Mouse (Mus musculus): ENCODE results near the gene Tbr1. TPM values are rescaled to one million over a fixed set of nuclear protein-coding genes. Genes with fewer than 3 reads are reported as not detected.

Gene Tbr1
- polyA plus RNA-seq, 1 experiment from 2014 or later: not detected

DNA sequence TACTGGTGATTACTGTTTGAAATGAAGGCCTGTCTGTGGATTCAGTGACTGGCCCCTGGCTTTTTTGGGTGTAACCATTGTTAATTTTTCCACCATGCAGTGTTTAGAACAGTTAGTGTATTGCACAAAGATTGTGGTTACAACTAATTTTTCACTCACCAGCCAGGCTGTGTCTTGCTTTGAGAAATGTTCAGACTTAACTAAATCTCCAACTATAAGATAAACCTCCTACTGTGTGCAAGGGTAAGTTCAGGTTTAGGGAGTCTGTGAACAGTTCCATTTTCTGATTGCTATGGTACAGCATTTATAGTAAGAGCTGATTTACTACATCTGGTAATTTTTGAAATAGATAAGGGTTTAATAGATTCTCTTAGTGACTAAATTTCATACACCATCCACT is 21.9 kb upstream of the Tbr1 start:
- H3K27me3 ChIP-seq (replicated peaks; ENCODE audit: control insufficient read depth, insufficient read depth, low read length): no peaks in the 10 kb centered on the region
- H3K36me3 ChIP-seq (ENCODE audit: control insufficient read depth, insufficient read depth): peaks cover 11% of the 10 kb centered on the region; the same call in 1 of the 2 replicates
- H3K27ac ChIP-seq (ENCODE audit: low read depth, low read length): no peak overlapping the region
- no peaks in the 10 kb centered on the region for H3K4me1 ChIP-seq (replicated peaks; ENCODE audit: control insufficient read depth, insufficient read depth, low read length)
- H3K4me2 ChIP-seq (replicated peaks; ENCODE audit: low read depth): no peak overlapping the region
- ATAC-seq: no peak
- H3K9ac ChIP-seq (ENCODE audit: low read depth, low read length): no peak overlapping the region
- no peaks in the 10 kb centered on the region for H3K9me3 ChIP-seq (ENCODE audit: control insufficient read depth)
- no peak overlapping the region for H3K4me3 ChIP-seq (ENCODE audit: low read depth, low read length)
- no peak for TF ChIP-seq CTCF (IDR thresholded peaks at IDR 0.05; ENCODE audit: low read depth)

DNA sequence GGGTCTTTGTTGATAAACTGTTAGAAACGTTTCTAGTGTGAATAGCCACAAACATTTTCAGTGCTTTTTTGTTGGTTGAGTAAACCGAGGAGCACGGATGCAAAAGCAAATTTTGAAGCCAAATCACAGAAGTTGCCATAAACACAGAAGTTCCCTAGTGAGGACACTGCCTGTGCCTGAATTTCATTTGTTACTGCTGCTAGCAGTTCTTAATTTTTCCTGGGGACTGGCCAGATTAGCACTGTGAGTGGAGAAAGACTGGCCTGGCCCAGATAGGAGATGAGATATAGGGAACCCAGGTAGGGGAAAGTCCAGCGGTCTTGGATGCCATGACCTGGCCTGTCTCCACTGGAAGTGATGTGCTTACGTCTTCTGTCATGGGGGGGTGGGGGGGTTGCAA is 7.8 kb upstream of the Tbr1 start:
- no peaks in the 10 kb centered on the region for H3K4me1 ChIP-seq (replicated peaks; ENCODE audit: control insufficient read depth, insufficient read depth, low read length)
- no peak for TF ChIP-seq CTCF (IDR thresholded peaks at IDR 0.05; ENCODE audit: low read depth)
- H3K4me2 ChIP-seq (replicated peaks; ENCODE audit: low read depth): no peak overlapping the region
- WGBS: 74% methylated on average over 5 of the region's 5 CpGs
- H3K36me3 ChIP-seq (ENCODE audit: control insufficient read depth, insufficient read depth): no peaks in the 10 kb centered on the region
- no peaks in the 10 kb centered on the region for H3K27me3 ChIP-seq (replicated peaks; ENCODE audit: control insufficient read depth, insufficient read depth, low read length)
- no peak for ATAC-seq
- no peak overlapping the region for H3K27ac ChIP-seq (ENCODE audit: low read depth, low read length)
- no peak overlapping the region for H3K9ac ChIP-seq (ENCODE audit: low read depth, low read length)
- no peak overlapping the region for H3K4me3 ChIP-seq (ENCODE audit: low read depth, low read length)
- no peaks in the 10 kb centered on the region for H3K9me3 ChIP-seq (ENCODE audit: control insufficient read depth)

DNA sequence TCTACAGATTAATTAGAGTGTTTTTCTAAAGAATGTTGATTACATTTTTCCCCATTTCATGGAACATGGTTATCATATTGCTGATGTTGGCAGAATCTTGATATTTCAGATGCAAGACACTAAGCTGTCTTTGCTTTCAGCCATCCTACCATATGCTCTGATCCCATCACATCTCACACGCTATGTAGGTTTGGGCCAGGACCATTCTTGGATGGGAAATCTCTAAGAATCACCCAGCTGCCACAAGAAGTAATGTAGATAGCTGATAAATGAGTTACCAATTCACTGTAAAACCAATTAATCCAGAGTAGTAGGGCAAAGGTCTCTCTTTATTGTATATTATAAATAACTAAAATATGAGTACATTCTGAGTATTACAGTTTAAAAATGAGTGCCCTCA is 4.7 kb upstream of the Tbr1 start:
- Histone ChIP-seq H3K27ac (ENCODE audit: low read depth, low read length) (no peak overlapping the region), H3K36me3 (ENCODE audit: control insufficient read depth, insufficient read depth) (no peaks in the 10 kb centered on the region), H3K4me2 (replicated peaks; ENCODE audit: low read depth) (no peak overlapping the region), H3K27me3 (replicated peaks; ENCODE audit: control insufficient read depth, insufficient read depth, low read length) (peaks cover 13% of the 10 kb centered on the region), H3K4me1 (replicated peaks; ENCODE audit: control insufficient read depth, insufficient read depth, low read length) (no peaks in the 10 kb centered on the region), H3K4me3 (ENCODE audit: low read depth, low read length) (no peak overlapping the region), H3K9me3 (ENCODE audit: control insufficient read depth) (no peaks in the 10 kb centered on the region), H3K9ac (ENCODE audit: low read depth, low read length) (no peak overlapping the region)
- peak; percentile 31 for ATAC-seq
- TF ChIP-seq CTCF (IDR thresholded peaks at IDR 0.05; ENCODE audit: low read depth): no peak
- 46% methylated on average over 1 of the region's 1 CpGs for WGBS

DNA sequence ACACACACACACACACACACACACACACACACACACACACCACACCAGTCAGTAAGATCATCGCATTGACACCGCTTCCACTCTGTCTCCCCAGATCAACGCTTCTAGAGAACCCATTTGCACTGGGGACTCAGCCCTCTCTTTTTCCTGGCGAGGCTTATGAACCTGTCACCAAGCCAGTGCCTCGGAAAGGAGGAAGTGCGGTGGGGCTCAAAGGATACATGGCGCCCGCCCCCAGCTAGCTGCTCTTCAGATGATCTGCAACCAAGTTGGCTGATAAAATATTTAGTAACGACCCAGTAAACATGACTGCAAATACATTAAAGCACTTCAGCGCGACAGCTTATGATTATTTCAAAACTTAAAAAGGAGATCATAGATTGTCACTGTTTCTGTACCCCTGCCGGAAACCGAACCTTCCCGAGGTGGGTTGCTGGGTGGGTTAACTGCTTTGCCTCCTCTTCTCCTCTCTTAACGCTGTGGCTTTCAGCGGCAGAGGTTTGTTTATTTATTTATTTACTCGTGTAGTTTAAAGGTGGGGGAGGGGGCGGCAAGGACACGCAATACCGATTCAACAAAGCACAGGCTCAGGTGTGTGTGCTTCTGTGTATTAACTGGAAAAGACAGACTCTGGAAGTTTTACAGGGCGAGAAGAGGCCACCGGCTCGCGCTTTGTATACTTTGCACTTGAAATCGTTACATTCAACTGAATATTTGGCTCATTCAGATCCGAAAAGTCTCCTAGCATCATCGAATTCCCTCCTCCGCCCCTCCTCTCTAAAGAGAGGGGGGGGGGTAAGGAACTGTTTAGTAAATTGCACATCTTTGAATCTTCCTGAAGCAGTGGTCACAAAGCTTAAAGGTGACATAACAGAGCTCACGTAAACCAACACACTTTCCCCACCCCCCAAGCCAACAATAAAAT is 975 bp downstream of the Tbr1 start:
- Histone ChIP-seq H3K4me2 (replicated peaks; ENCODE audit: low read depth) (no peak overlapping the region; the same call in 1 of the 2 replicates), H3K4me3 (ENCODE audit: low read depth, low read length) (0 out of 2 replicates have a peak overlapping the region, but pooled peaks have one; percentile 20), H3K36me3 (ENCODE audit: control insufficient read depth, insufficient read depth) (no peaks in the 10 kb centered on the region), H3K27me3 (replicated peaks; ENCODE audit: control insufficient read depth, insufficient read depth, low read length) (peaks cover 55% of the 10 kb centered on the region), H3K4me1 (replicated peaks; ENCODE audit: control insufficient read depth, insufficient read depth, low read length) (0 out of 2 replicates have a peak, but pooled peaks cover 4% of the 10 kb centered on the region), H3K9ac (ENCODE audit: low read depth, low read length) (no peak overlapping the region), H3K9me3 (ENCODE audit: control insufficient read depth) (no peaks in the 10 kb centered on the region), H3K27ac (ENCODE audit: low read depth, low read length) (no peak overlapping the region)
- 4% methylated on average over 29 of the region's 29 CpGs for WGBS
- ATAC-seq: no peak
- TF ChIP-seq CTCF (IDR thresholded peaks at IDR 0.05; ENCODE audit: low read depth): no peak

DNA sequence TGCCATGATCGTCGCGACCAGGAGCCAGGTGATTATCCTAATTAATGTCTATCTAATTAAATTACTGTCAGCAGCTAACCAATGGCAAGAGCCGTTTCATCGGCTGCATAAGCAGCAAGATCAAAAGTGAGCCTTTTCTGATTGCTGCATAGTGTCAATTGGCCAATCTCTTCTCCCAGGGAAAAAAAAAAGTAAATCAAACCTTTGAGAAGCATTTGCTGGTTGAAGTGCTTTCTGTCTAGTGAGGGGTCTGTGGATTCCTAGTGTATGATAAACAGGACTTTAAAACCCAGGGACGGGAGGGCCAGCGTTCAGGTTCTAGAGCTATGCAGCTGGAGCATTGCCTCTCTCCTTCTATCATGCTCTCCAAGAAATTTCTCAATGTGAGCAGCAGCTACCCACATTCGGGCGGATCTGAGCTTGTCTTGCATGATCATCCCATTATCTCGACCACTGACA is 1.7 kb downstream of the Tbr1 start:
- TF ChIP-seq CTCF (IDR thresholded peaks at IDR 0.05; ENCODE audit: low read depth): no peak
- no peaks in the 10 kb centered on the region for H3K9me3 ChIP-seq (ENCODE audit: control insufficient read depth)
- H3K4me2 ChIP-seq (replicated peaks; ENCODE audit: low read depth): no peak overlapping the region
- no peak overlapping the region for H3K9ac ChIP-seq (ENCODE audit: low read depth, low read length)
- no peaks in the 10 kb centered on the region for H3K36me3 ChIP-seq (ENCODE audit: control insufficient read depth, insufficient read depth)
- no peak for ATAC-seq
- 0 out of 2 replicates have a peak, but pooled peaks cover 4% of the 10 kb centered on the region for H3K4me1 ChIP-seq (replicated peaks; ENCODE audit: control insufficient read depth, insufficient read depth, low read length)
- WGBS: 2% methylated on average over 10 of the region's 10 CpGs
- peaks cover 62% of the 10 kb centered on the region for H3K27me3 ChIP-seq (replicated peaks; ENCODE audit: control insufficient read depth, insufficient read depth, low read length)
- H3K27ac ChIP-seq (ENCODE audit: low read depth, low read length): no peak overlapping the region
- H3K4me3 ChIP-seq (ENCODE audit: low read depth, low read length): no peak overlapping the region

DNA sequence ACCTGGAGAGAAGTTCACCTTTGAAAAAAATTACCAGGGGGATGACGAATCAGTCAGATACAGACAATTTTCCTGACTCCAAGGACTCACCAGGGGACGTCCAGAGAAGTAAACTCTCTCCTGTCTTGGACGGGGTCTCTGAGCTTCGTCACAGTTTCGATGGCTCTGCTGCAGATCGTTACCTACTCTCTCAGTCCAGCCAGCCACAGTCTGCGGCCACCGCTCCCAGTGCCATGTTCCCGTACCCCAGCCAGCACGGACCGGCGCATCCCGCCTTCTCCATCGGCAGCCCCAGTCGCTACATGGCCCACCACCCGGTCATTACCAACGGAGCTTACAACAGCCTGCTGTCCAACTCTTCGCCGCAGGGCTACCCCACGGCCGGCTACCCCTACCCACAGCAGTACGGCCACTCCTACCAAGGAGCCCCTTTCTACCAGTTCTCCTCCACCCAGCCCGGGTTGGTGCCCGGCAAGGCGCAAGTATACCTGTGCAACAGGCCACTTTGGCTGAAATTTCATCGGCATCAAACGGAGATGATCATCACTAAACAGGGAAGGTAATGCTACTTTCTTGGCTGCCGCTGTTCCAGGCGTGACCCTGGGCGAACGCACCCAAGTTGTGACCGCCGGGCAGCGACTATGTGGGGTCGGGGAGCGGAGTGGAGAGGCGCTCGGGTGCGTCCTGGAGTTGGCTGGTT is 2.3 kb downstream of the Tbr1 start:
- no peaks in the 10 kb centered on the region for H3K36me3 ChIP-seq (ENCODE audit: control insufficient read depth, insufficient read depth)
- H3K9ac ChIP-seq (ENCODE audit: low read depth, low read length): no peak overlapping the region
- H3K4me3 ChIP-seq (ENCODE audit: low read depth, low read length): no peak overlapping the region
- 2% methylated on average over 39 of the region's 39 CpGs for WGBS
- no peak for ATAC-seq
- H3K27me3 ChIP-seq (replicated peaks; ENCODE audit: control insufficient read depth, insufficient read depth, low read length): peaks cover 68% of the 10 kb centered on the region
- H3K27ac ChIP-seq (ENCODE audit: low read depth, low read length): no peak overlapping the region
- no peak for TF ChIP-seq CTCF (IDR thresholded peaks at IDR 0.05; ENCODE audit: low read depth)
- H3K4me1 ChIP-seq (replicated peaks; ENCODE audit: control insufficient read depth, insufficient read depth, low read length): 0 out of 2 replicates have a peak, but pooled peaks cover 4% of the 10 kb centered on the region
- H3K9me3 ChIP-seq (ENCODE audit: control insufficient read depth): no peaks in the 10 kb centered on the region
- H3K4me2 ChIP-seq (replicated peaks; ENCODE audit: low read depth): peak overlapping the region; percentile 25; the same call in 1 of the 2 replicates

Data from intestine, postnatal 0 days (tissue).